Mouse (Mus musculus) intestine, embryonic 16.5 days (tissue): ENCODE data around the gene Mgll. TPM values are rescaled to one million over a fixed set of nuclear protein-coding genes. Genes with fewer than 3 reads are reported as not detected.

Source experiments
- ATAC-seq: fragments of 200-750 bp; cut with Nextera tagmentation; 2 replicates; pipeline ENCODE4 v1.8.0; 2017; ENCODE audit warnings: moderate TSS enrichment, moderate library complexity
- H3K27ac ChIP-seq: fragments of 300-500 bp; sonication (generic); 2 replicates; pipeline ENCODE4 v1.5.1; 2014; ENCODE audit warnings: mild to moderate bottlenecking, low read length
- H3K27me3 ChIP-seq: fragments of 300-500 bp; sonication (generic); replicated peaks from 2 replicates; pipeline ENCODE4 v1.6.1; 2014; ENCODE audit warnings: low read length, control low read depth, mixed read lengths; ENCODE audit not compliant: control insufficient read depth, insufficient read depth
- H3K36me3 ChIP-seq: fragments of 300-500 bp; sonication (generic); 2 replicates; pipeline ENCODE4 v1.6.1; 2014; ENCODE audit warnings: low read length, control low read depth; ENCODE audit not compliant: control insufficient read depth, insufficient read depth
- H3K4me1 ChIP-seq: fragments of 300-500 bp; sonication (generic); 2 replicates; pipeline ENCODE4 v1.6.1; 2014; ENCODE audit warnings: low read length, control low read depth, mixed read lengths; ENCODE audit not compliant: control insufficient read depth, insufficient read depth
- H3K4me2 ChIP-seq: fragments of 300-500 bp; sonication (generic); 2 replicates; pipeline ENCODE4 v1.6.1; 2014; ENCODE audit warnings: low read depth, low read length, control low read depth
- H3K4me3 ChIP-seq: fragments of 300-500 bp; sonication (generic); 2 replicates; pipeline ENCODE4 v1.5.1; 2014; ENCODE audit warnings: mild to moderate bottlenecking, low read length
- H3K9ac ChIP-seq: fragments of 300-500 bp; sonication (generic); 2 replicates; pipeline ENCODE4 v1.6.1; 2014; ENCODE audit warnings: low read depth, low read length
- H3K9me3 ChIP-seq: fragments of 300-500 bp; sonication (generic); 2 replicates; pipeline ENCODE4 v1.6.1; 2016; ENCODE audit warnings: low read length, control low read depth; ENCODE audit not compliant: control insufficient read depth
- WGBS: fragments of 180-500 bp; shearing (Covaris S2); extraction: QIAGEN DNeasy Blood & Tissue Kit; methylation state at CpG from one replicate; pipeline ENCODE4 v1.1.7; 2014; 5-methylcytosine and 5-hydroxymethylcytosine counted together
- polyA plus RNA-seq: library from polyadenylated mRNA; unstranded; fragments of >200 nt; fragmentation: Nextera tagmentation; extraction: Ambion mirVana; gene quantifications from 2 replicates; pipeline ENCODE4 v1.2.1, GENCODE M21; 2015

Gene Mgll
- polyA plus RNA-seq, 1 experiment from 2014 or later: 82.8 TPM

DNA sequence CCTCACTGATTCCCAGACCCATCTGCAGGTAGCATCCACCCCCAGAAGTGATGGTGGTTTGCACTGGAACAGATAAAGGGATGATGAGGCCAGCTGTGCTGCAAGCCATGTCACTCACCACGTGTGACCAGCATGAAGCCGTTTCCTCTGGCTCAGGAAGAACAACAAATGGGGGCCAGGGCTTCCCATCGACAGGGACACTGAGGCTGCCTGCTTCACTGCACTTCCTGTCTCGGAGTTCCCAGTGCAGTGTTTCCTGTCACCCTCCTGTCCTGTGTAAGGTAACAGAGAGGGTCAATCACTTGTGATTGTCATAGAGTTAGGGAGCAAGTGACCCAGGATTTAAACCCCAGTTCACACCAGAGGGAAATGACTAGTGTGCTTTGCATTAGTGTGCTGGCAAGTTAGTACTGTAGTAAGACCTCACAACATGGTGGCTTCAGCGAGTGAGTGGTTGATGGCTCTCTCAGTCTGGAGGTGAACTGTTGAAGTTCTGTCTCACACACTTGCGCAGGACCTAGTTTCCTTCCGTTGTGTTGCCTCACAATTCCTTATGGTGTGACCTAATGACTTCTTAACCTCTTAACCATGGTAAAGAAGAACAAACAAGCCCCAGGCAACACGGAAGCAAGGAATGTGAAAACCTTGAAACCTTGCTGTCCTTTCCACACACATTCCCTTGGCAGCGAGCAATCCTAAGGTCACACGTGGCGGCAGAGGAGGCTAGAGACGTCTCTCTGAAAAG lies 23.3 kb downstream of the Mgll start:
- Histone ChIP-seq H3K9ac (no peak overlapping the region), H3K27me3 (no peaks in the 10 kb centered on the region), H3K36me3 (peaks cover 10% of the 10 kb centered on the region; the same call in 1 of the 2 replicates), H3K9me3 (no peaks in the 10 kb centered on the region; the same call in 1 of the 2 replicates), H3K4me2 (no peak overlapping the region), H3K4me1 (peaks cover 12% of the 10 kb centered on the region), H3K27ac (no peak overlapping the region), H3K4me3 (no peak overlapping the region)
- WGBS: 71% methylated on average over 12 of the region's 12 CpGs
- no peak for ATAC-seq

DNA sequence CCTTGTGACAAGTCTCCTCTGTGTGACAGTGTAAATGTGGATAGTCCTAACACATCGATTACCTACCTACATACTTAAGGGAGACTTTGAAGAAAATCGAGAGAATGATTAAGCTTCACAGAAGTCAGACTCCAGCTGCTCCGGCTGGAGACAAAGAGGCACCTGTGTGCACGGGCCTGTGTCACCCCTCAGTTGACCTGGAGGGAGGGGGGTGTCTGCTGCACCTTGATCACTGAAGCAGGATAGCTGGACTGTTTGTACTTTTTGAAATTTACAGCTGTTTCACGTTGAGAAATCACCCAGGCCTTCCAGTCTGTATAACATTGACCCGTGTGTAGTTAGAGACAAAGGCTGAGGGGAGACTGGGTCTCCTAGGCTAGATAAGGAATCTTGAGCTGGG lies 26.7 kb downstream of the Mgll start:
- Histone ChIP-seq H3K9ac (no peak overlapping the region), H3K4me2 (no peak overlapping the region), H3K9me3 (no peaks in the 10 kb centered on the region; the same call in 1 of the 2 replicates), H3K4me3 (no peak overlapping the region), H3K27me3 (no peaks in the 10 kb centered on the region), H3K36me3 (peaks cover 10% of the 10 kb centered on the region; the same call in 1 of the 2 replicates), H3K27ac (no peak overlapping the region), H3K4me1 (peaks cover 5% of the 10 kb centered on the region)
- WGBS: 34% methylated on average over 6 of the region's 6 CpGs
- ATAC-seq: peak; percentile 59

DNA sequence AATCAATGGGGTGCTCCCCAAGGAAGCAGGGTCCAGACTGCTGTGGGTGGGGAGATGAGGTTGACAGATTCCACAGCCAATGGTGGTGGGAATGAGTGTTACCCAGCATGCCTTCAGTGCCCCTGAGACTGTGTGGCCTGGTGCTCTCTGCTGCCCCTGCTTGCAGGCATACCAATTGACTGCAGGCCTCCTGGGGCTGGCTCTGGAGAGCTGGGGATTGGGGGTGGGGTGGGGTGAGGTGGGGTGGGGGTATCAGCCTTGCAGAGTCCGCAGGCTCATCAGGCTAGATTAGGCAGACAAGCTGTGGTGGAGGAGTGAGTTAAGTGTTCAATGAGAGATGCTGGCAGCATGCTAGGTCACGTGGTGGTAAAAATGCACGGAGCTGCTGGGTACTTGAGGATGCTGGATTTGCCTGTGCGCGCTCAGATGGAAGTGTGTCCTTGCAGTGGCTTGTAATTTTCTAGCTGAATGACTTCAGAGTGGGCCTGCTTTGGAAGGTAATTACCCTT lies 28.6 kb downstream of the Mgll start:
- no peaks in the 10 kb centered on the region for H3K9me3 ChIP-seq
- ATAC-seq: peak; percentile 29; the same call in 1 of the 2 replicates
- H3K27ac ChIP-seq: no peak overlapping the region
- 60% methylated on average over 5 of the region's 5 CpGs for WGBS
- H3K4me3 ChIP-seq: no peak overlapping the region
- no peak overlapping the region for H3K4me2 ChIP-seq
- peaks cover 5% of the 10 kb centered on the region for H3K4me1 ChIP-seq
- no peak overlapping the region for H3K9ac ChIP-seq
- H3K27me3 ChIP-seq: no peaks in the 10 kb centered on the region
- H3K36me3 ChIP-seq: no peaks in the 10 kb centered on the region

DNA sequence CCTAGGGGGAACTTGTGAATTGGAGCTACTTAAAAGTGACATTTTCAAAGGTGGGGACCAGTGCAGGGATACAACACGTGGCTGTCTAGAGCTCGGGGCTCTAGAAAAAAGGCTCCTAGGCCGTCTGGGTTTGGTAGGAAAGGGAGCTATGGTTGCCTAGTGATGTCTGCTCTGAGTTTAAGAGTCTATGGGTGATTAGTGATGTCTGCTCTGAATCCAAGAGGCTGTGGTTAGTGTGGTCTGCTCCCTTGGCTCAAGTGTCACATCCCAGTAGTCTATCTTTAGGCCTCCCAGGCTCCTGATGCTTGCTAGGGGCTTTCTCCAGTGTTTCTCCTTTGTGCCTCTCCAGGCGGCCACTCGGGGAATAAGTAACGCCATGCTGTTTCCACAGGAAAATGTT lies 29.4 kb downstream of the Mgll start:
- Histone ChIP-seq H3K9ac (no peak overlapping the region), H3K4me3 (no peak overlapping the region), H3K36me3 (no peaks in the 10 kb centered on the region), H3K9me3 (no peaks in the 10 kb centered on the region), H3K4me1 (peaks cover 11% of the 10 kb centered on the region), H3K27me3 (no peaks in the 10 kb centered on the region), H3K4me2 (no peak overlapping the region), H3K27ac (no peak overlapping the region)
- ATAC-seq: no peak
- 71% methylated on average over 6 of the region's 6 CpGs for WGBS

GRCm38 (mm10) chr6:88756992-88757391 lies 32.8 kb downstream of the Mgll start:
- WGBS: 64% methylated on average over 4 of the region's 4 CpGs
- no peaks in the 10 kb centered on the region for H3K36me3 ChIP-seq
- ATAC-seq: no peak
- H3K27me3 ChIP-seq: no peaks in the 10 kb centered on the region
- no peak overlapping the region for H3K4me2 ChIP-seq
- no peak overlapping the region for H3K4me3 ChIP-seq
- peaks cover 35% of the 10 kb centered on the region for H3K4me1 ChIP-seq
- H3K27ac ChIP-seq: no peak overlapping the region
- H3K9ac ChIP-seq: no peak overlapping the region
- no peaks in the 10 kb centered on the region for H3K9me3 ChIP-seq

- no peaks in the 10 kb centered on the region for H3K27me3 ChIP-seq
- no peaks in the 10 kb centered on the region for H3K9me3 ChIP-seq
- H3K4me2 ChIP-seq: no peak overlapping the region
- ATAC-seq: no peak
- no peak overlapping the region for H3K9ac ChIP-seq
- no peaks in the 10 kb centered on the region for H3K36me3 ChIP-seq
- peaks cover 38% of the 10 kb centered on the region for H3K4me1 ChIP-seq
- 80% methylated on average over 8 of the region's 8 CpGs for WGBS
- no peak overlapping the region for H3K4me3 ChIP-seq
- peak overlapping the region; percentile 76; the same call in 1 of the 2 replicates for H3K27ac ChIP-seq
Observed at GRCm38 (mm10) chr6:88758074-88758473, 33.9 kb downstream of the Mgll start.

DNA sequence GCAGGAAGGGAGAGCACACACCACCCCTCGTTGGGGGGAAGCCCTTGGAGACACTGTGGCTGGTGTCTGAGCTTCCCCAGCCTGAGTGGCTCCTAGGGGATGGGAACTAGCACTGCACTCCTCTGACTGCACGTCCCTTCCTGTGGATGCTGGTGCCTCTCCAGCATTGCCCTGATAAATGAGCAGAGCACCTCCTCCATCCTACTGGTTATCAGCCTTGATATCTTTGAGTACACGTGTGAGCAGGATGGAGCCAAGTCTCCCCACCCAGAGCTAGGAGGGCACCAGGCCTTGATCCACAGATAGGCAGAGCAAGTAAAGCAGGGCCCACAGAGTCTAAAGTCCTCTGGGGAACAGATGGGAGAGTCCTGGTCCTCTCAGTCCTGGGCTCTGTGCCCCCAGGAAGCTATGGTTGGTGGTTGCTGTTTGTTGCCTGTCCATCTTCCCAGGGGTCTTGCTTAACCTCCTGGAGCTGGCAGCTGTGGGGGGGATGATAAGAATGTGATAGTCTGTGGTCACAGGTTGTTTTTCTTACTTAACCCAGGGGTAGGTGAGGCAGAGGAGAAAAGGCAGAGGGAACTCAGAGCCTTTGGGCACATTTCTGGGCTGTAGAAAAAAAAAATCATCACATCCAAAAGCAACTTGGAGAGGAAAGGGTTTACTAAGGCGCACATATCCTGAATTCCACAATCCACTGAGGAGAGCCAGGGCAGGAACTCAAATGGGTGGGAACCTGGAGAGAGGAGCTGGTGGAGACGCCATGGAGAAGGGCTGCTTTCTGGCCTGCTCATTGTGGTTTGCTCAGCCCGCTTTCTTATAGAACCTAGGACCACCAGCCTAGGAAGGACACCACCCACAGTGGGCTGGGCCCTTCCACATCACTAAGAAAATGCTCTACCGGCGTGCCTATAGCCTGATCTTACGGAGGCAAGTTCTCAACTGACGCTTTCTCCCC lies 34.6 kb downstream of the Mgll start:
- H3K4me3 ChIP-seq: no peak overlapping the region
- no peak overlapping the region for H3K9ac ChIP-seq
- H3K4me1 ChIP-seq: peaks cover 38% of the 10 kb centered on the region
- no peaks in the 10 kb centered on the region for H3K36me3 ChIP-seq
- no peaks in the 10 kb centered on the region for H3K27me3 ChIP-seq
- H3K9me3 ChIP-seq: no peaks in the 10 kb centered on the region
- H3K4me2 ChIP-seq: no peak overlapping the region; the same call in 1 of the 2 replicates
- WGBS: 65% methylated on average over 10 of the region's 10 CpGs
- peak; percentile 77 for ATAC-seq
- H3K27ac ChIP-seq: peak overlapping the region; percentile 76

DNA sequence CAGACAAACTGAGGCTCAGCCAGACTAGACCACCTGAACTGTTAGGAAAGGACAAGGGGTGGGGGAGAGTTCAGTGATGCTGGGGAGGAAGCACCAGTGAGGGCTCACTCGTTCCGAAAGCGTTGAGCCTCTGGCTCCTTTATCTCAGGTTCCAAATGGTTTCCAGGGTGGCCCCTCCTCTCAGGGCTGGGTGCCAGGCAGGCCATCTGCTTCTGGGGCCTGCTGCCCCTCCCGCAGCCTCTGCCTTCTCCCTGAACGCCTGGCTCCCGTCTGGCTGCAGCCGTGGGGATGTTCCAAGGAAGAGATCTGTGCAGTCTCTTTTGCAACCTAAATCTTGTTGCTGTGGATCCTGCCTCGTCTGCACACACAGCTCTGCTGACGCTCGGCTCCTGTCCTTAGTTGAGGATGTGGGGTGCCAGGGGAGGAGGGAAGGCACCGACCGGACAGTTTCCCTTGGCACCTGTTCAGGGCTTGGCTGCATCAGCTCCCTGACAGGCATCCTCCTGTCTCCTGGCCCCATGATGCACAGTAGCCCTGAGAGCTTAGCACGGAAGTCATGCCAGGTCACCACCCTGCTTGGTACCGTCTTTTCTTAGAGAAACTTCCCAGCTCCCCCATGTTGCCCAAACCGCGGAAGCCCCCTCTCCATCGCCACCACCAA lies 35.7 kb downstream of the Mgll start:
- Histone ChIP-seq H3K9ac (peak overlapping the region; percentile 3), H3K36me3 (no peaks in the 10 kb centered on the region), H3K9me3 (no peaks in the 10 kb centered on the region), H3K4me3 (no peak overlapping the region), H3K27me3 (no peaks in the 10 kb centered on the region), H3K4me2 (no peak overlapping the region), H3K4me1 (peaks cover 38% of the 10 kb centered on the region), H3K27ac (peak overlapping the region; percentile 76)
- peak; percentile 71 for ATAC-seq
- WGBS: 46% methylated on average over 17 of the region's 17 CpGs
